Mouse (Mus musculus) embryo, embryonic 10.5 days (tissue): ENCODE measurements at regions not wholly inside any gene's neighbourhood (a gene's known extent, or its start where the extent isn't known, plus 50 kb on each side); places are given as distances from the start of the nearest gene placed in this dataset.
A peak's percentile ranks its signal among the peaks of the same experiment; 100 is the strongest.

ENCODE experiments used
- DNase-seq: peaks from one replicate; pipeline ENCODE4 v3.0.0-alpha.2; 2015; ENCODE audit warnings: low spot score

DNA sequence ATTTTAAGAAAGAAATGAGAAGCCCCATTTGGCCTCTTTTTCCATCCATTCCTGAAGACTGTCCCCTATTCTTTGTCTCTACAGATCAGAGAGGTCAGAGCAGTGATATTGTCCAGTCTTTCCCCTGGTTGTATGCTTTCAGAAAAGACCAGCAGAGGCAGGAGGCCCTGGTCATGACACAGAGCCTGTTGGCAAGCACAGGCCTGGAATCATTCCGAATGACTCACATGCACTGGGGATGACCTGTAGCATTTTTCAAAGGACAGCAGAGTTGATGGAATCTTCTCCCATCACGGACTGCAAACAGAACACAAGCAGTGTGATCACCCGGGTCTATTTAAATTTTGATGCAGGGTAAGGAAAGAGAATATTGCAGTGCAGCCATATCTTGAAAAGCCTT, 50.2 kb upstream of the Nxt1 start:
- DNase-seq: no peak

- DNase-seq: no peak
Measured at GRCm38 (mm10) chr2:148611911-148612310, 60.5 kb upstream of the Nxt1 start.

DNA sequence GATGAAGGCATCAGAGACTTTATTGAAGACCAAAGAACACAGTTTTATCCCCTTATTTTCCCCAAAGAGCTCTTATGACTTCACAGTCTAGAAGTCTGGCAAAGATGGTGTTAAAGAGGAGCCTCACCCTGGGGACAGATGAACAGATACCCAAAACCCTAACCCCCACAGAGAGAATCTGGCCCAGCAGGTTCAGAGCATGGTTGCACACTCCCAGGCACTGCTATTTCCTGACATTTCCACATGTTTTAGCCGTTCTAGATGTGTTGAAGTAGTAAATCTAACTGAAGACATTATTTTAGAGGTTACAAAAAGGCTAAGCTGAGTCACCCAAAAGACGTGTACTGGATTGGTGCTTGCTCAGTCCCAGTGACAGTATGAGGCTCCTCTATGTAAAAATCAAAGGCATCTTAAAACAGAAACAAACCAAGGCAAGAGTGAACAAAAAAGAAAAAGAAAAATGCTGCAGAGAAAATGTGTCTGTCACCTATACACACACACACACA, 66.9 kb upstream of the Nxt1 start:
- no peak for DNase-seq

- DNase-seq: no peak
Measured at GRCm38 (mm10) chr2:148603951-148604350, 68.5 kb upstream of the Nxt1 start.

- no peak for DNase-seq
Measured at GRCm38 (mm10) chr2:148603315-148603714, 69.1 kb upstream of the Nxt1 start.

- no peak for DNase-seq
Measured at GRCm38 (mm10) chr2:148599498-148599897, 72.9 kb upstream of the Nxt1 start.

DNA sequence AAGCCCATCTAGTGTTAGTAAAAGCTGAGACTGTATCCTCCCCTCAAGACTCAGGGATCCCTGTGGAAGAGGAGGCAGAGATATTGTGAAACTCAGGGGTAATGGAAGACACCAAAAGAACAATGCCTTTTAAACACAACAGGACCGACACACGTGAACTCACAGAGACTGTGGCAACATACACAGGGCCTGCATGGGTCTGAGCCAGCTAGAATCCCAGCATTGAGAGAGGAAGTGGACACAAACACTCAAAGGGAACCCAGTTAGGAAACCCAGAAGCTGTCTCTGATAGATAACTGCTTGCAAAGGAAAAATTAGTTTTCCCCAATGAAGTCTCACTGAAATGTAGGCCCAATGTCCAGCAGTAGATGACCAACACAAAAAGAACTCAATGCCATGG, 75.4 kb upstream of the Nxt1 start:
- DNase-seq: no peak

- no peak for DNase-seq
Measured at GRCm38 (mm10) chr2:148585721-148586335, 86.6 kb upstream of the Nxt1 start.

DNA sequence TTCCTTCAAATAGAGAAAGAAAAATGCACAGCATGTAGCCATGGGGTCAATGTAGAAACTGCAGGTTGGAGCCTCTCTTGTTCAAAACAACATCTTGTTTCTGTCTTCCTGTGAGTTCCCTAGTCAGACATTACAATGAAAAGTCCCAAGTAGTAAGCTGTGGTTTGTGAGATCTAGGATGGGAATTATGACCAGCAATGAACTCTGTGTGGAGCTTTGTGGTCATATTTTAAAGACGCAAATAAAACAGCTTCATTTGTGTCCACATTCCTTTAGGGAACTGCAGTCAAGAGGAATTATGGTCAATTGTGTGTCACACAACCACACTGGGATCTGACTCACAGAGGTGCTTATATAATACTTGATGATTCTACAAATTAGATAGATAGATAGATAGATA, 90.2 kb upstream of the Nxt1 start:
- DNase-seq: no peak

GRCm38 (mm10) chr2:148581666-148582065, 90.7 kb upstream of the Nxt1 start:
- DNase-seq: no peak

DNA sequence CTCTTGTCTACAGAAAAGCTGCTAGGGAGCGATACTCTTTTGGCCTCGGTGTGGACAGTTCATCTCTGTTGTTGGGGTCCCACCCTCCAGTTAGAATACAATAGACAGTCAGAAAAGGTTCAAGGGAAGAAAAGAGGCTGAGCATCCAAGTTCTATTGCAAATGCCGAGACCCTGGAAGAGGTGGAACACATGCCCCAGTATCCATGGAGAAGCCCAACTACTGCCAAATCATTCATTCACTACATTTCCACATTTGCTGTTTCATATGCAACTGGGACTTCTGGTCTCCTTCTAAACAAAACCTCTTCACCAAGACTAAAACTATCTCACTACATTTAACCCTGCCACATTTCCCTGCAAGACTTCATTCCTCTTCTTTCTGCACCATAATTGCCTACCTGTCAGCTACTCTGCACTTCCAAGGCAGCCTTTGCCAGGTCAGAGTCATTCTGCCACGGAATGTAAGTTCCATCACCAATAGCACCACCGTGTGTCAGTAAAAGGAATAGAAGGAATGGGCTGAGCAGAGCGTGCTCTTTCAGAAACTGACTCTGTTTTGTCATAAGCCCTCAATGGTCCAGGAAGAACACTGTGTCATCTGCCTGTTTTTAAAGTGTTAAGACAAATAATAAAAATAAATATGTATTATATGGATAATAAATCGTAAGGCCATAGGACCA, 92.0 kb upstream of the Nxt1 start:
- peak; percentile 66 for DNase-seq

DNA sequence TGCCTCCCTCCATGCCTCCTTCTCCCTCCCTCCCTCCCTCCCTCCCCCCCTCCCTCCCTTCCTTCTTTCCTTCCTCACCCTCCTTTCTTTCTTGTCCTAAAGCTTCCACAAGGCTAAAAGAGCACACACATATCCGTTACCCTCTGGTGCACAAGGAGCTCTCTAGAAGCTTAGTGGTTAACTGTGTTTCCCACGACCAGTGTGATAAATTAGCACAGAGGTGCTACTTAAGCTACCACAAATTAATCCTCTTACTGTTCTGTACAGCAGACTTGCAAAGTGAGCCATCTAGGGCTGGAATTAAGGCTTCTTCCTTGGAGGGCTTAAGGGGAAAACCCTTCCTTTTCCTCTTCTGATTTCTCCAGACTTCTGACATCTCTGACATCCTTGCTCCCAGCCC, 92.8 kb upstream of the Nxt1 start:
- DNase-seq: no peak

GRCm38 (mm10) chr2:148579027-148579426, 93.4 kb upstream of the Nxt1 start:
- no peak for DNase-seq

DNA sequence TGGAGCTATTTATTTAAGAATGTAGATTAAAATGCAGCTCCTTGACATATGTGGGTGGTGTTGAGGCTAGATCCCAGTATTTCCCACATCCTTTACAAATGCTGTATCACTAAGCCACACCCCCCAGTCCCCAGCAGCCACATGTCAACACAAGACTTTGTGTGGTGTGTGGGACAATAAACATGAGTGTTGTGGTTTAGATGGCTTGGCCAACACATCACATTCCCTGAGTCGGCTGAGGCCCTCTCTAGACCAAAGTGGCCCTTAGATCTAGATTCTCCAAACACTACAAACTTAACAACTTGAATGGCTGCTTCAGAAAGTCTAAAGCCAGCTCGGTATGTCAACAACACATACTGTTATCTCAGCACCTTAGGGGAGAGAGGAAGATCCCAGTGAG, 94.2 kb upstream of the Nxt1 start:
- DNase-seq: no peak

- no peak for DNase-seq
Measured at GRCm38 (mm10) chr2:148575433-148575832, 97.0 kb upstream of the Nxt1 start.

DNA sequence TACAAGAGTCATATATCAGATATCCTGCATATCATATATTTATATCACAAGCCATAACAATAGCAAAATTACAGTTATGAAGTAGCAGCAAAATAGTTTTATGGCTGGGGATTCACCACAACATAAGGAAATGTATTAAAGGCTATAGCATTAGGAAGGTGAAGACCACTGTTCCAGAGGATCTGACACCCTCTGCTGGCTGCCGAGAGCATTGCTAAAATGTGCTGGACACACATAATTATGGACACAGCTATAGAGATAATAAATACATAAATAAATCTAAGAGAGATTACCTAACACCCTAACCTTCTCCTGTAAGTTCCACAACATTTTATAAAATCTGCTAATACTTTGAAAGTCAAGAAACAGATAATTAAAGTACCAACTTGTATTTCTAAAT, 100.2 kb upstream of the Nxt1 start:
- DNase-seq: peak; percentile 78

- no peak for DNase-seq
Measured at GRCm38 (mm10) chr2:148571616-148572015, 100.8 kb upstream of the Nxt1 start.

GRCm38 (mm10) chr2:148571018-148571417, 101.4 kb upstream of the Nxt1 start:
- no peak for DNase-seq

GRCm38 (mm10) chr2:148567930-148568481, 104.4 kb upstream of the Nxt1 start:
- no peak for DNase-seq

DNA sequence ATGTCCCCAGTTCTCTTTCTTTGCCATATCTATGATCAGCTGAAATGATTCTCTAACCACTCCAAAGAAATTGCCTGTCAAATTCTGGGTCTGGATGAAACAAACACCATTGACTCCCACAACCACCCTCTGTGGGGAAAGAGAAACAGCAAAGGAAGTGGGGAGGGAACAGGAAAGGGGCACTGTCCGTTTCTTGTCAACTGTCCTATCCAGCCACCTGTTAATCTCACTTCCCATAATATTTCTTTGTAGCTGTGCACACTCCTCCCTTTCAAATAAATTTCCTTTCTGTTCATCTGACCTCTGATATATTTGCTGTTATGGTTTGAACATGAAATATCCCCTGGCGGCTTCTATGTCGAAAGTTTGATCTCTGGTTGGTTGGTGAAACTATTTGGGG, 109.0 kb upstream of the Nxt1 start:
- DNase-seq: no peak

- DNase-seq: no peak
Measured at GRCm38 (mm10) chr2:148562041-148562440, 110.4 kb upstream of the Nxt1 start.

DNA sequence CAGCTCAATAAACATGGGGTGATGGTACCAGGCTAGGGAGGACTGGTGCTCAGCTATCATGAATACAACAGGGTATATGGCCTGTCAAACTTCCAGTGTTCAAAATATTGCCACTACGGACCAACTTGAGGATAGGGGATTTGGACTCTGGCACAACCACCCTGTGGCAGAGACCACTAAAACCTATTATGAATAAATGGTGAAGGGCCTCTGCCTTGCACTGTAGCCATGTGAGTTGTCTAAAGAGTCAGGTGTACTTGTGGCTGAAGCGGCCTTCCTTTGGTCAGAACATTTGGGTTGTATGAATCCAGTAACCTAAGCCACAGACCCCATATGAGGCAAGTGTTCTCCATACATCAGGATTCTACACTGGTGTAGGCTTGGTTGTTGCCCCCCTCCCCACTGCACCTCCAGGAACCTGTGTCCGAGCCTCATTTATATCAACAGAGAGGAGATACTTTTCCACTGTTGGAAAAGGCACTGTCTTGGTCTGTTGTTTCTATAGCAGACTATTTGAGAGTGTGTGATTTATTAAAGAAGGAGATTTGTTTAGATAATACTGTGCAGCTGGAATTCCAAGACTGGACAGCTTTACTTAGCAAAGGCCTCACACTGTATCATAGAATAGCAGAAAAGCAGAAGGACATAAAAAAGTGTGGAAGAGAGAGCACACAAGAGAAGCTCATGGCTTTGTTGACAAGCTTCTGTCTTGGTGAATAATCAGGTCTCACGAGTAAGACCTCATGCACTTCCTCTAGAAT, 112.2 kb upstream of the Nxt1 start:
- no peak for DNase-seq

- no peak for DNase-seq
Measured at GRCm38 (mm10) chr2:148559376-148559775, 113.0 kb upstream of the Nxt1 start.
